Mouse (Mus musculus) yolk sac, embryonic 10.5 days (tissue): ENCODE results near the gene Pax1.
A peak's percentile ranks its signal among the peaks of the same experiment; 100 is the strongest.

Source experiments
- DNase-seq: peaks from one replicate; pipeline ENCODE4 v3.0.0-alpha.2; 2017; ENCODE audit warnings: low spot score

Gene Pax1

DNA sequence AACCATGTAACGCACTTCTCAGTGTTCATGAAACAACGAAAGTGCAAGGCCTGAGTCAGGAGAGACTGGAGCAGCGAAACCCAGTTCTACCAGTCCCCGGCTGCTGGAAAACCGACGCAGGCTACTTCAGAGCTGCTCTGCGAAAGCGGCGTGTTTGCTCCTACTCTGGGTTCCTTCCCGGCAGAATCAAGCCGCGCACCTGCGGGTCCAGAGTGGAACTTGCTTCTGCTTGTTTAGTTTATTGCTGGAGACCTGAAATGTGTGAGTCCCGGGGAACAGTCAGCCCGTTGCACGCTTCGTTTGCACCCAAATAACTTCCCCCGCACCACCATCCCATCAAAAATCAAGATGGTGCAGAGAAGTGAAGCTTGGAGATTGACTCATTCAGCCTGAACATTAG, at the start of gene Pax1:
TSS of gene Pax1 (plus strand) at position 345 of the 400 bp plus-strand sequence.
- no peak for DNase-seq

DNA sequence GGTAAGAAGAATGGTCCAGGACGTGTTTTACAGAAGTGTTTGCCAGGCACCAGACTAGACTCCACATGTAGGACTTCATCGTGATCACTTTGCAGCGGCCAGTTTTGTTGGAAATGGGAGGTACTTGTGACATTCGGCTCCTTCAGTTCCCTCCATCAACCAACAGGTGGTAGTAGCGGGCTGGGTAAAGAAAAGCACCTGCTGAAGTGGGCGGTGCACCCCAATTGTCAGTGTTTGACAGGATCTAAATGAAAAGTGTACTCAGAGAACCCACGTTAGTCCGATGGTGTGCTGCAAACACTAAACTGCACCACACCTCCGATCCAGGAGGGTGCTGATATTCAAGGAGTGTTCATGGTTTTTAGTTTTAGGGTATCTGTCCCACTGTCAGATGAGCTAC, 40.7 kb upstream of the Pax1 start:
- DNase-seq: no peak

DNA sequence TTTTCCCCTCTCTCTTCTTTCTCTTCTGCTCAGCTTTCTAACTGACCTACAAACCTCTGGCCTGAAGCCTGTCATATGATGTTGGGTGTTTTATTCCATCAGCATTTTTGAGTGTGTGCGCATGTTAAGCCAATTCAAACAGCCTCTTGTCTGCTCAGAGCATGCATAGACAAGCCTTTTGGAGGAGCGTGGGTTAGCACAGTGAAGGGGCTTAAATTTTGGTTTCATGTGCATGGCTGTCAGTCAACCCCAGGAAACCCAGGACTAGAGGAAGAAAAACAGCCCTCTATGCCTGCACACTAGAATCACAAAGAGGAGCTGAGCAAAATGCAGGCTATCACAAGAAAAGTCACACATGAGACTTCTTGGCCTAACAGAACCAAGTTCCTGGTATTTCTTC, 36.5 kb upstream of the Pax1 start:
- DNase-seq: no peak

DNA sequence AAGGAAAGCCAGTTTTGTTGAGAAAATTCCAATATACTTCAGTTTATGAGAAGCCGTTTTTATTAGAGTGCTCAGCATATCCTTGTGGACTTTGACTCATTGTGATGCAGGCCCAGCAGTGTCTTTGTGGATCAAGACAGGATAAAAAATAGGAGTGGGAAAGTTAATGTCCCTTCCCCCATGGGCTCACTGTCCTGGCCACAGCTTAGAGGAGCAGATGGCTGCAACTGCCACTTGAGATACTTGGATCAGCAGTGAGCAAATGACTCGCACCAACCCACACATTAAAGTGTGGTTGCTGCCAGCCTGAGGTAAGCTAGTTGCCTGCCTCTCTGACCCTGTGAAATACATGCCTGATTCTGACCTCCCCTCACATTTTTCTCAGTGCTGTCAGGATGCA, 29.0 kb upstream of the Pax1 start:
- no peak for DNase-seq

DNA sequence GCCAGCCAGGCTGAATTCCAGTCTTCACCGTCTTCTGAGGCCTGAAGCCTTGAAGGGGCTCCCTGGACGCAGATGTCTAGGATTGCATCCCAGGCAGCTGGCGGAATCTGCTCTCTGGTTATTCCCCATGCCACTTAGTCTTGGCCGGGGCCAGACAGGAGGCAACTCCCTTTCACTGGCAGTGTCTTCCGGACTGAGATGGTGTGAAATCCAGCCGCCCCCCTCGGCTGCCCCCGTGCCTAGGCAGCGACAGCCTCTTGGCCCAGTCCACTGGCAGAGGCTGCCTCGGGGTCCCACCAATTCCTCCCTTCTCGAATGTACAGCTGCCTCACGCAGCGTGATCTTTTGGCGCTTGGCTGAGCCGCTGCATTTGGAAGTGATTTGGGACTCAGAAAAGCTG, 23.0 kb upstream of the Pax1 start:
- DNase-seq: no peak

DNA sequence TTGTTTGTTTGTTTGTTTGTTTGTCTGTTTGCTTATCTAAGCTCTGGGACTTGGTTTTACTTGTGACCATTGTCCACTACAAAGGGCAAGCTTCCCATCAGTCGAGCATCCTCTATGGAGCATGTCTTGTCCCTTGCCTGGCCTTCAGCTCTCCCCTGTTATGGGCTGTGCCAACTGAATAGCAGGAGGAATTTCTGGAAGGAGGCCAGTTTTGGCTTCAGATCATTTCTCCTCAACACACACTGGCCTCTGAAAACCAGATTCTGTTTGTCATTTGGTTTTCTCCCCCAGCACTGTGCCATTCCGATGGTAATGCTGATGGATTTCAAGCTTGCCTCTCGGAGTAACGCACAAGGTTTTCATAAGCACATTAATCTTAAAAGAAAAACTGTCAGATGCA, 21.9 kb upstream of the Pax1 start:
- DNase-seq: no peak

DNA sequence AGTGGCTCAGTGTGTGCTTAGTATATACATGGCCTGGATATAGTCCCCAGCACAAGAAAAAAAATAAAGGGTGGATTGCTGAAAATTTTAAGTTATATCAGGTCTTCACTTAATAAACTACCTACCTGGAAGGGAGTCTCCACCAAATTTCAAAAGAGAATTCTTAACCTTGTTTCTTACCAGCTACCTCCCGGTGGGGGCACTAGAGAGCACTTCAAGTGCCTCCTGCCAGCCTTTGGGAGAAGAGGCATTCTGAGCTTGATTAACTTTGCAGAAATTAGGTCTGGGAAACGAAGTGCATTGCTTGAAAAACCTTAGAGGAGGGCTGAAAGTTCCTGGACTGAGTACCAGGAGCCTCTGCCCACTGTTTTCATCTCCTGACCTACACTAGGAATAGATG, 19.5 kb upstream of the Pax1 start:
- DNase-seq: no peak

- DNase-seq: no peak
These were observed 2.0 kb upstream of the Pax1 start for GRCm38 (mm10) chr2:147359716-147360115.

DNA sequence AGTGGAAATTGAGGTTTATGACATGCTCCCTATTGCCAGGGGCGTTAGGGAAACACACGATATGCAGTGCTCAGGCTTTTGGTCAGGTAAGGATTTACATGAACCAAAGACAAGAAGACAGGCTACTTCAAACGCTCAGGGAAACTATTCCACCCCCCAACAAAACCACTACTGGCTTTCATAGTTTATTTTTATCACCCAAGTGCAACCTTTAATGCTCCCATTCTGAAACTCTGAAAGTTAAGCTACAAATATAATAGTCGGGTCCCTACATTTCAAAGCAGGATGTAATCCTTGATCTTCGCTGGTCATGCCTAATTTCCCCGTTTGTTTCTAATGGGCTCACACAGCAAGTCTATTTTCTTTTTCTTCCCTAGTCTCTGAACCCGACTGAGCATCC, 1.3 kb upstream of the Pax1 start:
- DNase-seq: no peak

DNA sequence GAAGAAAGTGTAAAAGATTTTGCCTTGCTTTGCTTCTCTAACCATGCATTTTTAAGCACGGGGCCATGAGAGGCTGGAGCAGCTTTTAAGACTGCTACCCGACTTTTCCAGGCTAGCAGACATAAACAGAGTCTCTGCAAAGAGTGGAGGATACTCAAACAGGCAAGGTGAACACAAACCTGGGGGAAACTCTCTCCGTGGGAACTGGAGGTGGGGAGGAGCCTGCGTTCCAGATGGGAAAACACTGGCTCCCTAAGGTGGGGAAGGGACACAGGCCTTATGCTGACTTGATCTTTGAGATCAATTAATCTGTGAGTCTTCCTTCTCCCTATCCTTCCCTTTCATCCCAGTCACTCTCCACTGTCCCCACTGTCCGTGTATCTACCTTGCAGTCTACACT, 869 bp upstream of the Pax1 start:
- DNase-seq: no peak

- peak; percentile 43 for DNase-seq
These were observed 591 bp downstream of the Pax1 start for GRCm38 (mm10) chr2:147362316-147362715.

DNA sequence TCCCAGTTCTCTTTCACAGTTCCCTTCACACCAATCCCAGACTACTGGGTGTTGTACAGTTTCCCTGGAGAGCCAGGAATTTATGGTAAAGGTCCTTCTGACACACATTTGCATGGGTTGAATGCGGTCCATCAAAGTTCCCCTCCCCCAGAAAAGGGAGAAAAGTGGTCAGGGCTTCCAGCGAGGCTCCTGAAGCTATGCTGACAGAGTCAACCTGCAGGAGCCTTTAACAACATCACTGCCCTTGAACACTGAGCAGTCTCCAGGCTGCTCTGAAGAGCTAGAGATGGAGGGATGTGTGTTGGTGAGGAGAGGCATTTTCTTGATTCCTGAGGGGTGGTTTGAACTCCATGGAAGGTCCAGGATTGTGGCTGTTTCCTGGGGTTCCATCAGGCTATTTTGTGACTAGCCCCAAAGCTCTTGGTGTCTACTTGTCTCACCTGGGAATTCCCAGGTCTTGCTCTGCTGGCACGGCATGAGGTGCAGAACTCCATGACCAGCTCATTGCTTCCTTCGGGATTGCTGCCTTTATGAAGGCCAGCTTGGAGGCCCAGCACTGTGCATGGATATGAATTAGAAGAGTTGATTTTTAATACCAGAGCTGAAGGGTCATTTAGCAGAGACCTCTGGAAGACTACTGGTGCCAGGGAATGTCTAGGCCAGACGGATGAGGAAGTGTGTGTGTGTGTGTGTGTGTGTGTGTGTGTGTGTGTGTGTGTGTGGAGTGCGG, 1.8 kb downstream of the Pax1 start:
- DNase-seq: no peak

DNA sequence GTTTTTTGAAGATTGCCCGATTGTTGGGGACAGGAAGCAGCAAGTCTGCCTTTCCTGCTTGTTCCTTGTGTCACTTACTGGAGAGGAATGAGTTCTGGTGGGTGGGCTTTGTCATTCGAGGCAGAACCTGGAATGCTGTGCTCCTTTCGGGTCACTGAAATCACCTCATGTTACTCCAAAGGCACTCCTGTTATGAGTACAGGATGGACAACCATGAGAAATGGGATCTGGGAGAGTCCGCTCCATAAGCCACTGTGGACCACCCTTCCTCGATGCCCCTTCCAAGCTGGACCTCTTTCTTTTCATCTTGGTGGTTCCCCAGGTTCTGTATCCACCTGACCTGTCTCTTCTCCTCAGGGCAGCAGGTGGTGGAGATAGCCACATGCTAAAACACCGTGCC, 2.5 kb downstream of the Pax1 start:
- DNase-seq: no peak

DNA sequence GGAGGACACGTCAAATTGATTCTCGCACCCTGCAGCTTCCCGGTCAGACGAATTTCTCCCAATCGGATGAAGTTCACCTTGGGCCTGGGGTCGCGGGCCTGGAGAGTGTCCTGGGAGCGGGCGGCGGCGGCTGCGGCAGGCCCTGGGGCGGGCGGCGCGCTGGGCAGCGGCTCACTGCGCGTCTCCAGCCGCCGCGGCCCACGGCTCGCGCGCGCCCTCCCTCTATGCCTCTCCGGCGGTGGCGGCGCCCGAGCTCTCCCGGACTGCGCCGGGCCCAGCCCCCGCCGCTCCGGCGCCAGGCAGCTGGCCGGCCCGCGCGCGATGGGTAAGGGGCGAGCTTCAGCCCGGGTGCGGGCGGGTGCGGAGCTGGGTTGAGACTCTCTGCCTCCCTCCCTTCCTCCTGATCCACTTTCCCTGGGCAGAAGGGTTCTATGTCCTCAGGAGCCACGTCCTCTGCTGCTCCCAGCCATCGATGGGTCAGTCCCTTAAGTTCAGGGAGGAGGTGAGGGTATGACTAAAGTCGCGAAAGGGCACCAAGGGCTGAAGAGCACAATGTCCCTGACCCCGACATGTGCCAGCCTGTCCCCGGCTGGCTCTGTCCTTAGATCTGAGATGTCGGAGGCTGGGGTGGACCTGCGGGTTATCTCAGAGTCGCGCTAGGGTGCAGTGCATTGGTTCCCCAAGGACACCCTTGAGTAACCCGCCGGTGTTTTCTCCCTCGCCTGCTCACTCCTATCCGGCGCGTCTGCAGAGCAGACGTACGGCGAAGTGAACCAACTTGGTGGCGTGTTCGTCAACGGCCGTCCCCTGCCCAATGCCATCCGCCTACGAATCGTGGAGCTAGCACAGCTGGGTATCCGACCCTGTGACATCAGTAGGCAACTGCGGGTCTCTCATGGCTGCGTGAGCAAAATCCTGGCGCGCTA, 3.5 kb downstream of the Pax1 start:
- DNase-seq: no peak

DNA sequence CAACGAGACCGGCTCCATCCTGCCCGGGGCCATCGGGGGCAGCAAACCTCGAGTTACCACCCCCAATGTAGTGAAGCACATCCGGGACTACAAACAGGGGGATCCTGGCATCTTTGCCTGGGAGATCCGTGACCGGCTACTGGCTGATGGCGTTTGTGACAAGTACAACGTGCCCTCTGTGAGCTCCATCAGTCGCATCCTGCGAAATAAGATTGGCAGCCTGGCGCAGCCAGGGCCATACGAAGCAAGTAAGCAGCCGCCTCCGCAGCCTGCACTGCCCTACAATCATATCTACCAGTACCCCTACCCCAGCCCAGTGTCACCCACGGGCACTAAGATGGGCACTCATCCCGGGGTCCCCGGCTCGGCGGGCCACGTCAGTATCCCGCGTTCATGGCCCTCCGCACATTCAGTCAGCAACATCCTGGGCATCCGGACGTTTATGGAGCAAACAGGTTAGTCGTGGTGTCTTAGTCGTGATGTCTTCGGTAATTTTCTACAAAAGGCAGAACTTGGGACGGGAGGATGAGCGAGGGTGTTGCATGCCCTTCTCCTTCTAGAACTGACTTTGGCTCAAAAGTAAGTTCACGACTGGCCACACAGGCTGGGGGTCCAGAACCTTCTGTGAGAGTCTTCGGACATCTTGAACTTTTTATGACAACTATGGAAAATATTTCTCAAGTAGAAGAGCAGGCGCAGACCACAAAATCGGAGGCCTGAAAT, 4.3 kb downstream of the Pax1 start:
- no peak for DNase-seq

GRCm38 (mm10) chr2:147367246-147367820, 5.6 kb downstream of the Pax1 start:
- no peak for DNase-seq

DNA sequence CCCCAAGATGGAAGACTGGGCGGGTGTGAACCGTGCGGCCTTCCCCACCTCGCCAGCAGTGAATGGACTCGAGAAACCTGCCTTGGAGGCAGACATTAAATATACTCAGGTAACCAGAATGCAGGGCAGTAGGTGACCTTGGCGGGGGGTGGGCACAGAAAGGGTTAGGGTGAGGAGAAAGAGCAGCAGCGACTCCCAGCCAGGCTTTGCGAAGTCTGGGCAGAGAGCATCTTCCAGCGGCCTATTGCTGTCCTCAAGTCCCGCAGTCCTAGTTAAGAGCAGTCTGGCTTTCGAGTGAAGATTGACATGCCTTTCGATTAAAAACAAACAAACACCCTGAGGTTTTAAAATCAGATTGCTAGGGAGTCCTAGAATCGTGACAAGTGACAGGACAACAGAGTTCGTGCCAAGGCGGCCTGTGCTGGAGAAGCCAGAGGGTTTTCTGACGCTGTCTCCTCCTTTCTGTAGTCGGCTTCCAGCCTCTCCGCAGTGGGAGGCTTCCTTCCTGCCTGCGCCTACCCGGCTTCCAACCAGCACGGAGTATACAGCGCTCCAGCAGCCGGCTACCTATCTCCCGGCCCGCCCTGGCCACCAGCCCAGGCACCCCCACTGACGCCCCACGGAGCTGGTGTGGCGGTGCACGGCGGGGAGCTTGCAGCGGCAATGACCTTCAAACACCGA, 6.3 kb downstream of the Pax1 start:
- DNase-seq: no peak

DNA sequence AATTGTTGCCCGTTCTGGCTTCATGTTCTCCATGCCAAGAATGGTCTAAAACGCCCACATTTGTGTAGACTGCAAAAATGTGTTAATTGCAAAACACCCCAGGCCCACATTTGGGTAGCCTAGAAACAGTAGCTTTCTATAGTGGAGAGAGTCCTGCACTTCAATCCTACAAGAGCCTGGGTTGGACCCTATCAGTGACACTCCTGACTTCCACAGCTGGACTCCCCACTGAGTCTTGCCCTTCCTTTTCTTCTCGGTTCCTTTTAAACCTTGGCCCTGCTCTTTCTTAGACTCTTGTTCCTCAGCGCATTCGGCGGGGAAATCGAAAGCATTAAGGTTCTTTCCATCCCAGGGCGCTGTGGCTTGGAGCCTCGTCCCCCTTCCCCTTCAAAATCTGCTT, 7.8 kb downstream of the Pax1 start:
- no peak for DNase-seq

GRCm38 (mm10) chr2:147370091-147370490, 8.4 kb downstream of the Pax1 start:
- DNase-seq: no peak

- DNase-seq: no peak
These were observed 9.6 kb downstream of the Pax1 start for GRCm38 (mm10) chr2:147371289-147371688.

DNA sequence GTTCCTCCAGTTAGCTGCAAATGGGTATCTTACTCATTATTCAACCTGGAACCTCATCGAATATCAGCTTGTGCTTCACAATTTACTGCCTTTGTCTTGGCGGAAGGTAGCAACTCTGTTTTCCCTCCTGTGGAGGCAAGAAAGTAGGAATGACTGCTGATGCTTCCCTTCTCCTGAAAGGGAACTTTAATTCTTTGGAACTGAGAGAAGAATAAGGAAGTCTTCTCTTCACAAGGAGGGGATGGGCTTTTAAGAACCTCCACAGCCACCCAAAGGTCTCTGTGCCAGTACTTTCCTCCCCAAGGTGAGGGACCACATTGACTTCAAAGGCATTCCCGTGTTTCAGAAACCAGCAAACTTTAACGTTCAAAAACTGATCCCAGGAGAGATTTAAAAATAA, 10.1 kb downstream of the Pax1 start:
- DNase-seq: no peak
